Mouse (Mus musculus): ENCODE measurements around the gene Grasp.

Grasp gene

DNA sequence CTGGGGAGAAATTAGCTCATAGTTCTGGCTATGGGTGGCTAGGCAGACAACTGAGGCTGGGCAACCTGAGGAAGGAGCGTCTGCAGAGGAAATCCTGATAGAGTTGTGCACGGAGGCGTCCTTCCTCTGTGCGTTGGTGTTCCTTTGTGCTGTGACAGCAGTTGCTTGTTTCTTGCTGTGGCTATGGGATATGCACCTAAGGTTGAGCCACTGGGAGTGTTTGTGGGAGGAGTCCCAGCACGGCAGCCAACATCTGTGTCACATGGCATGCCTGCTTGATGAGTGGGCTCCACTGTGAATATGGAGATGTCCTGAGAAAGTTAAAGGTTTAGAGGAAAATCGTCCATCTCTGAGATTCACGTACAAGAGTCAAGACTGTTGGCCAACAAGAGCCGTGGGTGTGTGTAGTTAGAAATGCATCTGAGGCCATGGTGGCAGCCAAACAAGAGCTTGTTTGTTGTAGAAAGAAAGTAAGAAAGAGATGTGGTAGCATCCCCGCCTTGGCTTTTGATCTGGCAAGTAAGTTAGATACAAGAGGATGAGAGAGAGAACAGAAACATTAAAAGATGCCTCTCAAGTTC is 26.3 kb downstream of the Grasp start:
- no peak for DNase-seq

DNA sequence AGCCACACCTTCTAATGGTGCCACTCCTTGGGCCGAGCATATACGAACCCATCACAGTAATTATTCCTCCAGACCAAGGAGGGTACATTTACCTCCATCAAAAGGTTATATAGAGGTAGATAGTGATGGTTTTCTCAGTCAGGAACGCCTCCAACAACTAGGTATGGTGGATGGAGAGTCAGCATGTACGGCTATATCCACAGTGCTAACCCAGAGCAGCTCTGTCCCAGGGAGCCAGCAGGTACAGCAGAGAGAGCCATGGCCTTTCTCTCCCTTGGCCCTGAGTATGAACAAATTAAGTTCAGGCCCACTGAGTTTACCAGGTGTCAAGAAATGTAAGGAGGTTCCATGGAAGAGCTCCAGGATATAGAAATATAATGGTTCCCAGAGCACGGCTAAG is 27.9 kb downstream of the Grasp start:
- DNase-seq: no peak

DNA sequence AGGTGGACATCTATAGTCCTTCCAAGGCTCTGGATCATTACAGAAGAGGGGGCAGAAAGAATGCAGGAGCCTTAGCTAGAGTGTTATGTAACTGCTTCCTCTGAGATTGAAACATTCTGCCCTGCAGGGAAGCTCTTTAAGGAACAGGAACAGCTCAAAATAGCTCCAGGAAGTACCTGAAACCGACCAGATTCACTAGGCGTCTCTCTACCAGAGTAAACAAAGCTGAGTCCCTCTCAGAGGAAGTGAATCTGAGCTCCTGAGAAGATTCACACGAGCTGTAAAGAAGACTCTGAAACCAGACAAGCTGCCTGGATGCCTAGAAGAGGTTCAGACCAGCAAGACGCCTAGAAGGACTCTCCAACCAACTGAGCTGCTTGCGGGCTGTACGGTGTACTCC is 28.6 kb downstream of the Grasp start:
- no peak for DNase-seq

DNA sequence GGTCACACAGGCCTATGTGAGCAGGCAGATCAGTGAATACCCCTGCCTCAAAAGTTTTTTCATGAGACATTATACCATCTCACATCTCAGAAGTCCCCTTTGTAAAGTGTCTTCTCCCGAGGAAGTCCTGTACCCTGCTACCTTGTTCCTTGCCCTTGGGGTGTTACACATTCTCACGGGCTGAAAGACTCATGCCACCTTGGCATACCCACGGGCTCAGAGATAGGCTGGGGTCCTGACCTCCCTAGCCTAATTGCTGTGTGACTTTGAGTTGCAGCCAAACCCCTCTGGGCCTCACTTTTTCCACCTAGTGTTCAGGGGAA is 29.5 kb downstream of the Grasp start:
- no peak for DNase-seq

DNA sequence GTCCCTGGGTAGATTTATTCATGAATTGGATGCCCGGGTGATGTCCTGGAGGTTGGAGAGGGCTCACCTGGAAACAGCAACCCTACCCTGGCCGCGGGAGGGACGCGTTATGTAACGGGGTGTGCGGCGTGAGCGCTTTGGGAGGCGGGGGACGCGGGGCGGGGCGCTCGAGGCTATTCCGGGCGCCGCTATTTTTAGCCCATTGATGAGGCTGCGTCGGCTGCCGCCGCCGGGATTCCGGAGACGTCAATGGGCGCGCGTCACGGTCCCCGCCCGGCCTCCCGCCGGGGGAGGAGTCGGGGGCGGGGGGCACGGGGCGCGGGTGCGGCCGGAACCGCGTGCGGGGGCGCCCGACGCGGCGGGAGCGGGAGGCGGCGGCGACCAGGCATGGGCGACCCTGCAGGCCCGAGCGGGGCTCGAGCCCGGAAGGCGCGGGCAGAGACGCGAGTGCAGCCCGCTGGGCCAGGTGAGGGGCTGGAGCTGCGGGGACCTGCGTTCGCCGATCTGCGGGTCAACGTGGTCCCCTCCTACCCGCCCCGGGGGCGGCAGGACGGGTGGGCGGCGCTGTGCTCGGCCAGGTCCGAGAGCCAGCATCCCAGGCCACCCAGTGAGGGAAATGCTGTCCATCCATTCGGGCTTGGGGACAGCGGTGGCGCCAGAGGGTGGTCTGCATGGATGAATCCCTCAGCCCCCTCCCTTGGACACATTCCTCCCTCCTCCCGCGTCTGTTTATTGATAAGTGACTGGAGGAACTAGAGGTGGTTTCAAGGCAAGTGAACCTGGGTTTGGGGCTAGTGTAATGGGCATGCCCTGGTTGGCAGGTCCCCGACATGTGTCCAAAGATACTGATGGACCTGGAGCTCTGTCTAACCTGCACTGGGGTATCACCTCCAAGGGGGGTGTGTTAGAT is 30.2 kb downstream of the Grasp start, which contains the start of gene Nr4a1:
Gene Nr4a1, plus strand, starts transcription at position 384 of the 910 bp plus-strand sequence.
- DNase-seq: peak; percentile 84

DNA sequence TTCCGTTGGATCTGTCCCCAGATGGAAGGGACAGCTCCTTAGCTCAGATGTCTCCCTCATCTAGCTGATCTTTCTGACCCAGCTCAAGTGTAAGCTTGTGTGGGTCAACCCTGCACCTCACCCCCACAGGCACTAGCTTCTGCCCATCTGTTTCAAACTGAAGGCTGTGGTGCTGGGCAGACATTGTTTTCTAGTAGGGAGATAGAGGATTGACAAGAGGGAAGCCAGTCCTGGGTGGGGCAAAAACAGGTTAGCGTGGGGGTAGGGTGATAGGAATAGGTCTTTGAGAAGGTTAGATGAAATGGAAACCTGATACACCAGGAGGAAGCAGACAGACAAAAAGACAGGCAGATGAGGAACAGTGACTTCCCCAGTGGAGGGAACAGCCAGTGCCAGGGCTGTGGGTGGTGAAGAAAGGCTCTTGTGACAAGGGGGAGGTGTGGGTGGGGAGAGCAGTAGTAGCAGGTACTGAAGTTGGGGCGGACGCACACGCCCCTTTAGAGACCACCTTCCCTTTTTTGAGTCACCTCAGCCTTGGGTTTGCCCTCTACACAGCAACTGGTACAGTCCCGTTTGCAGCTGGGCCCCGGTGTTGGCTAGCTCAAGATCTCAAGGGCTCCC is 32.0 kb downstream of the Grasp start:
- no peak for DNase-seq

DNA sequence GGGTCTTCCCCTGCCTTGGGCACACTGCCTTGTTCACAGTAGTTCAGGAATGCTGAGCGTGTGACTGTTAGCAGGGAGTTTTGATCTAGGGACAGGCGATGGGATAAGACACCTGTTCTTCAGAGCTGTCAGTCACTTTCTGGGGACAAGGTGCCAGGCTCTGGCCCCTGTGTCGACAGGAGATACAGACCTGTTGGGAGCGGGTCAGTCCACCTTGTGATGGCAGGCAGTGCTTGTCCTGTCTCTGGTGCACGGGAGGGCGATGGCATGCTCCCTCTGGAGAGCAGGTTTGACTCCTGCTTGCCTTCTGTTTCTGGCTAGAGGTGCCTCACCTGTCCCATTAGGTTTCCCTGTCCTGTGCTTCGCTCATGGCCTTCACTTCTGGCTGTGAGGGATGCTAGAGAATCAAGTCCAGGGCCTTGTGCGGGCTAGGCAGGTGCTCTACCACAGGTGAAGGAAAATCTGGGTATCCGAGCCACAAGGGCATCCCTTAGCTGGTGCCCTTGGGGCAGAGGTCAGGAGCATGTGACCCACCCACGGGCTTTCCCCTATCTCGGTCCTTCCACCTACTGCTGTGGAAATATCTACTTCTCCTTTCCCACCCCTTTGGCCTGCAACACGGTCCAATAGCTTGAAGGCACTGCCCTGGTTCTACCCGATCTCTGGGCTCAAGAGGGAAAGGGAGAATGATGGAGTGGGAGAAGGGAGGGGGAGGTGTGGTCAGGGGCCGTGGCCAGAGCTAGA is 32.6 kb downstream of the Grasp start:
- no peak for DNase-seq

DNA sequence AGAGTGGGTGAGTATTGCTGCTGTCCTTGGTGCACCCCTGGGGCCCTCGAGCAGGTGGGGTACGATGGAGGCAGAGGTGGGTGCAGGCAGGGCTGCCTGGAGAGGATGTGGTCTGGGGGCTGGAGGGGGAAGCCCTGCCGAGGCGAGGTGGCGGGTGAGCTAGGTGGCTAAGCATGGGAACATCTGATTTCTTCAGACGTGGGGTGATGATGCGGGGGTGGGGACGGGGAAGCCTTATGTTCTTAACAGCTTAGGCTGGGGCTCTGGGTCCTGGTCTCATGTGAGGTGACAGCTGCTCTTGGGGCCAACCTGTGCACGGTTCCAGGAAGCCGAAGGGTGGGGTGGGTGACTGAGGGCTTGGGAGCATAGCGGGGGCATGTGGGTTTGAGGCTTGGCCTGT is 34.4 kb downstream of the Grasp start:
- DNase-seq: no peak

DNA sequence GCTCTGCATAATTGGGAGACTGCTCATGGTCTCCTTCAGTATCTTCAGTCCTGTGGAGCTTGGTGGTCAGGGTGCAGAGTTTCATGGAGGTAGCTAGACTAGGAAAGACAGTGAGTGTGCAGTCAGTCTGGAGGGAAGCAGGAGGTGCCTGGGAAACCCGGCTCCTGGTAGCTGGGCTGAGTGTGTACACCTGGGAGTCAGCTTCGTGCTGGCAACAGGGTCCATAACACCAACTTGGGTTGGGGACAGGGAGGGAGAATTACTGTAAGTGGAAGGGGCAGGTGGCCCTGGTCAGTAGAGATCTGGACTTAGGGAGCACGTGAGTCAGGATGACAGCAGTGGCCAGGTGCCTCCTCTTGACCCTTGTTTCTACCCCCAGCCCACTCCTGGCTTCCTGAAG is 35.9 kb downstream of the Grasp start:
- DNase-seq: no peak

DNA sequence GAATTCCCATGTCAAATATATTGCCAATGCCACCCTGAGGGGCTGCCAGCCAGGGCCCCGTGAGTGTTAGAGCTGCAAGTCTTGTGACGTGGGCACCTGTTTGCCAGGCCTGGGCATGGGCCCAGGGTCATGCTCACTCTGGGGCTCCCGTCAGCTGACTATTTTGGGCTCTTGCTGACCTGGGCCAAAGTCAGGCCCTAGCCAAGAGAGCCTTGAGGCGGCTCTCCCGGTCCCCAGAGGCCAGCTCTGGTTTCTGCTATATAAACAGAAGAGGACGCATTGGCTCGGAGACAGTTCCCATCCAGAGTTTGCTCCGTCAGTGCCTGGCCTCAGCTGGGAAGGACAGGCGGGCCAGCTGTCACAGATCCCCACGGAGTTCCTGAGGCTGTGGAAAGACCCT is 36.4 kb downstream of the Grasp start:
- peak; percentile 65 for DNase-seq

DNA sequence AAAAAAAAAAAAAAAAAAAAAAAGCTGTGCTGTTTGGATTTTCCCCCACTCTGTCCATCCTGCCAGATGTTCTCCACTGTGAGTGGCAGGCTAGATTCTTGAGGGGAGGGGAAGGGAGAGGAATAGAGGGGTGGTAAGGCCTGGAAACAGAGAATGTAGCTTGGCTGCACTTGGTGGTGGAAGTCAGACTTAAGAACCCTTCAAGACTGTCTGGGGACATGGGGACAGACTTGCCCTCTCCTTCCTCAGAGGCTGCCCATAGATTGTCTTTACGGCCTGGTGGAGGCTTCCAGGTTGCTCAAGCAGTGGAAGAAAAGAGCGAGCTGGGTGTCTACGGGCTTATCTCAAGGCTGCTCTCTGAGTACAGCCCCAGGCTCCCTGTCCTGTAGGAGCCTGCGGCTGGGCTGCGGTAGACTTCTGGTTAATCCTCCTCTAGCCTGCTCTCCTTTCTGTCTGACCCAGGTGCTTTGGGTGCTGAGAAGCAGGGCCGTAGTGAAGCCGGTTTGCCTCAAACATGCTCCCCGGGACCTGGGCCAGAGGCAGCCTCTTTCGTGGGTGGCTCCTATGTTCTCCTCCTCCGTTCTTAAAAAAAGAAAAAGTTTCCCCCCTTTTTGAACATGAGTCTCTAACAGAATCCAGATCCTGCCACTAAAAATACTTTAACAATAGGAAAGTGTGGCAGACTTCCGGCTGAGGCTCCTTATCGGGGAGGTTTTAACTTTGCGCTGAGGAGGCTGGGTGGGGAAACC is 37.1 kb downstream of the Grasp start:
- DNase-seq: no peak

DNA sequence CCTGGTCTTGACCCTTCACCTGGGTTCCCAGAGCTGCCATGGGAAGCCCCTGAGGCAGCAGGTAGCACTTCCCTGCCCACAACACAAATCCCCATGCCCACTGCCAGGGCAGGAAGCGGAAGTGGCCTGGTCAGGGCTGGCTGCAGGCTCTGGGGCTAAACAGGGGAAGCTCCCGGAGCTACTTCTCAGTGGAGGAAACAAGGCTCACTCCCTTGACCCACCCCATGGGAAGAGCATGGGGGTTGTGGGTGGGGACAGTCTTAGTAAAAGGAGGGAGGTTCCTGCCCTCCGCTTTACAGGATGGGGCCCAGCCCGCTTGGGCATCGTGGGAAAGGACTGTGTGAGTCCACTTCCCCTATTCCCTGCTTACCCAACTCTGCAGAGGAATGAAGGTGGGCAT is 38.5 kb downstream of the Grasp start:
- DNase-seq: peak; percentile 50

DNA sequence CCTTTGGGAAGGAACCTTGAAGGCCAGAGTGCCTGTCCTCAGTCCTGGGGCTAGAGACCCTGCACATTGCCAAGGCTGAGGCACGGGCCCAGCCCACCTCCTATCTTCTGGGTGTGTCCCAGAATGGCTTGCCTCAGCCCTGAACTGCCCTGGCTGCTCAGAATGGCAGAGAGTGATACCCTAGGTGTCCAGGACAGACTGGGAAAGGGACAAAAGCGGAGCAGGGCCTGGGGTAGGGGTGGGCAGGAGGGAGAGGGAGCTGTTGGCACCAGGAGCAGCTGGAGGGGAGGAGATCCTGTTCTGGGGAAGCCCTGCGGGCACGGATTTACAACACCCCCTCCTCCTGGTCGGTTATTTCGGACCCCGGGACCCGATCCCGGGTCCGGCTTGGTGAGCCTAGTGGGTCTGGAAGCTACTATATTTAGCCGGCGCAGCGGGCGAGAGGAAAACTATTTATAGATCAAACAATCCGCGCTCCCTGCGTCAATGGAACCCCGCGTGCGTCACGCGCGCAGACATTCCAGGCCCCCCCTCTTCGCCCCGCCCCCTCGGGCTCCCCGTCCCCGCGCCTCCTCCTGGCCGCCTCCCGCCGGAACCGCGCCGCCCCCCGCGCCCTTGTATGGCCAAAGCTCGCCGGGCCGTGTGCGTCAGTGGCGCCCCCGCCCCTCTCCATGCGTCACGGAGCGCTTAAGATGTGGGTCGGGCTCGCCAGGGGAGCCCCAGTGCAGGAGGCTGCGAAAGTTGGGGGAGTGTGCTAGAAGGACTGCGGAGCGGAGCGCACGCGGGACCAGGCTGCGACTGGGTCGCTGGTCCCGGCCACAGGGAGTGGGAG is 42.4 kb downstream of the Grasp start:
- peak; percentile 98 for DNase-seq

DNA sequence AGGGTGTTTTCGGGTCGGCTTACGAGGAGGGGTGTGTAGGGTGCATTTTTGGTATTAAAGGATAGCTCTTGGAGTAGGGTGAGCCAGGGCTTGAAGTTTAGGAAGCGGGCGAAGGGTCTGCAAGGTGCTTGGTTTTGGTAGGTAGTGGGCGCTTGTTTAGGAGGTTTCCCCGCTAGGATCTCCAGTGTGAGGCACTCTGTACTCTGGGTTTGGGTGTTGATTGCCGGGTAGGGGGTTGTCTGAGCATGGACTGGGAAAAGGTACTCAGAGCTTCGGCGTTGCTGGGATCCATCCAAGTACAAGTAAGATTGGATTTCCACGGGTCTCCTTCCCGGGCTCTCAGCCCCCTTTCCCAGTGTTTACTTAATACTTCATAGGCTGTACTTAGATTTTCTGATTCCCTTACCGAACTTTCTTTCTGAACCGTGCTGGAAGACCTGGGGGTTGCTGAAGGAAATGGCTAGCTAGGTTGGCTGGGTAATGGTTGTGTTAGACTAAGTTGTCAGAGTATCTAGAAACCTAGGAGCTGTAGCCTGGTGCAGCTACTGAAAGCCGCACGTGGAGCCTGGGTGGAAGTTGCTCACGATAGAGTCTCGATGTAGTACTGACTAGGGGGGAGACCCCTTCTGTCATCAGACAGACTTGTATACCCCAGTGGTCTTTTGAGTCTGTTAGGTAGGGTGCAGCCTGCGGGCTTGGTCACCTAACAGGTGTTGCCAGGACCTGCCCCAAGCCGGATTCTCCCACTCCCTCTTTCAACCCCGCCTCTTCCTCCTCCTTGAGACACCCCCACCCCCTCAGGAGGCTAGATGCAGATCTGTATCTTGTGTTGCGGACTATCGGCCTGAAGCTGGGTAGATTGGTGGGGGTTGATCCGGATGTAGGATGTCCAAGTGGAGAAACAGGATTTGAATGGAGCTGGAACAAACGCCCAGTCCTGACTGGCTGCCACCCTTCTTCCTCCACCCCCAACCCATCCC is 43.4 kb downstream of the Grasp start:
- peak; percentile 46 for DNase-seq

DNA sequence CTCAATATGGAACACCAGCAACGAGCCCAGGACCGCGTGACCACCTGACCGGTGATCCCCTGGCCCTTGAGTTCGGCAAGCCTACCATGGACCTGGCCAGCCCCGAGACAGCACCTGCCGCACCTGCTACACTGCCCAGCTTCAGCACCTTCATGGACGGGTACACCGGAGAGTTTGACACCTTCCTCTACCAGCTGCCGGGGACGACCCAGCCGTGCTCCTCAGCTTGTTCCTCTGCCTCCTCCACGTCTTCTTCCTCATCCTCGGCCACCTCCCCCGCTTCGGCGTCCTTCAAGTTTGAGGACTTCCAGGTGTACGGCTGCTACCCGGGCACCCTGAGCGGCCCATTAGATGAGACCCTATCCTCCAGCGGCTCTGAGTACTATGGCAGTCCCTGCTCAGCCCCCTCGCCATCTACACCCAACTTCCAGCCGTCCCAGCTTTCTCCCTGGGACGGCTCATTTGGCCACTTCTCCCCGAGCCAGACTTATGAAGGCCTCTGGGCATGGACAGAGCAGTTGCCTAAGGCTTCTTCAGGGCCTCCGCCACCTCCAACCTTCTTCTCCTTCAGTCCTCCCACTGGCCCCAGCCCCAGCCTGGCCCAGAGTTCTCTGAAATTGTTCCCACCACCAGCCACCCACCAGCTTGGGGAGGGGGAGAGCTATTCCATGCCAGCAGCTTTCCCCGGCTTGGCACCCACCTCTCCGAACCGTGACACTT is 46.3 kb downstream of the Grasp start:
- no peak for DNase-seq

DNA sequence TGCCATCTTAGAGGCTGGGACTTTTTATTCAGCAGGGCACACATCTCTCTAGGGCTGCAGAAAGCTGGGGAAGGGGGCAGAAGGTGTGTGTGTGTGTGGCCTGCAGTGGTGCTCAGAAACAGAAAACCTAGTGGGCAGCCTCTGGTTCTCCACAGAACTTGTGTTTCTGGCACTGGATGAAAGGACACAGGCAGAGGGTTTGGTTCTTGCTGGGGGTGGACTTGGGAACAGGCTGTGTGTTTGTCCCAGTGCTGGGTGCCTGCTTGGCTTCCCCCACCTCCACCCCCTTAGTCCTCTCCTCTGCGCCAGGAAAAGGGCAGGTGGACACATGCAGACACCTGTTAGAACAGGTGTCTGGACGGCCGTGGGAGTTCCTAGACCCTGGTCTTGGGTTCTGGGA is 47.1 kb downstream of the Grasp start:
- no peak for DNase-seq

DNA sequence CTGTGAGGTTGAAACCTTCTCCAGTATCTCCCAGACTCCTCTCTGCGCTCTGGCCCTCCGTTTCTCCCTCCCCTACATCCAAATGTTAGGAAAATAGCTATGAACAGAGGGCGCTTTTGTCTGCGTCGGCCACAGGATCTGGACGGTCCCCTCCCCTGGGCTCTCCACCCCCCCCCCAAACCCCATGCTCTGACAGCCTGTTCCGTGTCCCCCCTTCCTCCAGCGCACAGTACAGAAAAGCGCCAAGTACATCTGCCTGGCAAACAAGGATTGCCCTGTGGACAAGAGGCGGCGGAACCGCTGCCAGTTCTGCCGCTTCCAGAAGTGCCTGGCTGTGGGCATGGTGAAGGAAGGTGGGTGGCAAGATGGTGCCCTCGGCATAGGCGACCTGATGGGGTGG is 47.5 kb downstream of the Grasp start:
- no peak for DNase-seq

DNA sequence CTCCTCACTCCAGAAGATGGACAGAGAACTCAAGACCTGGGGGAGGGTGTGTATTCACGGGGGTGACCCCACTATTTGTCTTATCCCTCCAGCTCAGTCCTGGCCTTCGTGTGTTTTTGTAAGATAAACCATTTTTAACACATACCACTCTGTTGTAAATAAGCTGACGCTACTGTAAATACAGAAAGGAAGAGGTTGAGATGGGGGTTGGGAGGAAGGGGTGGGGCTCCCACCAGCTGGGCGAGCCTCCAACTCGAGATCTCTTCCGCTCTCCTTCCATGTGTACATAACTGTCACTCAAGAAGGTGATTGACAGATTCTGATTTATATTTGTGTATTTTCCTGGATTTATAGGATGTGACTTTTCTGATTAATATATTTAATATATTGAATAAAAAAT is 50.4 kb downstream of the Grasp start:
- DNase-seq: no peak

DNA sequence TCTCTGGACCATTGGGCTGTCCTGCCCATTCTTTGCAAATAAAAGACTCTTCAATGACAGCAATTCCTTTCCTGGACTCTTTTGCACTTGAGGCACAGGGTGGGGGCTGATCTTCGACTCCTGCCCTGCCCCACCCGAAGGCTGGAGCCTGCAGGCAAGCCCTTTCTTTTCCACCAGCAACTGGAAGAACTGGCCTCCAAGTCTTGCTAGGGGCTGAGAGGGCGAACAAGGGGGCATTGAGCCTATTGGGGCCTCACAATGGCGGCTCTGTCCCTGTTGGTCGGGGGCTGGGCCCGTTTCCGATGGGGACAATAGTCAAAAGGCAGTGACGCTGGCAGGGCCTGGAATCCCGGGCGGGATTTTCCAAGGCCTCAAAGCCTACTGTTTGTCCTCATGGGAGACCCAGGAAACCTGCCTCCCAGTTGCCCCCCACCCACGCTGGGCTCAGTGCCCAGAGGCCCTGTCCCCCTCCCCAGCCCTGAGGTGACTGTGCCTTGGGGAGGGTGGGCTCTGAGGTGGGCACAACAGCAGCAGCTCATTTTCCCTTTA is 53.4 kb downstream of the Grasp start:
- no peak for DNase-seq

DNA sequence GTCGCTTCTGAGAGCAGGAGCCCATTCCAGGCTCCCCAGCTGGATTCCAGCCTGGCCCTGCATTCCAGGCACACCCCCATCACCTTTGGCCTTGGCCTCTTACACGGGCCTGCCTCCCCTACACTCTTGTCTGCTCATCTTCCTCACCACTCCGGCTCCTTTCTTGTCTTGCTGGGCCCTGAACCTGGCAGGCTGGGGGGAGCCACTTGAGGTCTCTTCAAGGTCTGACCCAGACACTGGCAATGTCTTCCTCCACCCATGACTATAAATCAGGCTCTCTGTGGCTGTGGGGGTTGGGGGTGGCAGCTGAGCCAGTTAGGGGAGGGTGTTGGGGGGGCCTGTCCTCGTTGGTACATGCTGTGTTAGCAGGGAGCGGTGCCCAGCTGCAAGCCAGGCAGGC is 54.6 kb downstream of the Grasp start:
- no peak for DNase-seq

Measured in lung, postnatal 14 days (tissue).